Mouse (Mus musculus) erythroblast, embryonic 14.5 days (primary cell): ENCODE data around the gene Napa.

ENCODE experiments used
- GATA1 ChIP-seq: IDR thresholded peaks from 2 replicates; pipeline ENCODE4 v1.6.1; 2012; ENCODE audit warnings: low read length, inconsistent platforms, mixed read lengths
- TAL1 ChIP-seq: IDR thresholded peaks from 3 replicates; pipeline ENCODE4 v1.6.1; 2012; ENCODE audit warnings: low read length, inconsistent platforms, mixed read lengths

- TF ChIP-seq GATA1, result no peak
- no peak for TF ChIP-seq TAL1
Measured at GRCm38 (mm10) chr7:16110158-16110557, 11.9 kb downstream of the Napa start.
